In genomic region chr3:105912097-105912880, GRCm38 (mm10) we compare ENCODE assay signal across 22 mouse cellular contexts. TPM values are rescaled to one million over a fixed set of nuclear protein-coding genes. Genes with fewer than 3 reads are reported as not detected.
DNase-seq lines count a peak whose midpoint lies in the region; ATAC-seq and TF ChIP-seq lines count a peak whose summit lies in the region.
"Had no signal": no experiment of that assay in that cellular context is flagged by ENCODE, and none has a peak within 500 bp of the region (broad histone marks: within the 10 kb centered on the region; RNA-seq: fewer than 3 reads in every experiment).

No protein-coding gene starts in this region.

- no peak overlapping the region for H3K9ac ChIP-seq in MEL (ENCODE audit: control insufficient read depth, low read depth, low read length, poor library complexity, severe bottlenecking)
- no peak overlapping the region for H3K9ac ChIP-seq in hindbrain, postnatal 0 days (replicated peaks; ENCODE audit: low read length)
- H3K9ac ChIP-seq: embryonic facial prominence, embryonic 12.5 days; forebrain, embryonic 13.5 days; forebrain, embryonic 15.5 days; forebrain, postnatal 0 days had no signal

- no peaks in the 10 kb centered on the region for H3K9me3 ChIP-seq in MEL (replicated peaks; ENCODE audit: insufficient read depth, low read length)
- no peaks in the 10 kb centered on the region for H3K9me3 ChIP-seq in hindbrain, postnatal 0 days (ENCODE audit: low read length)
- H3K9me3 ChIP-seq: embryonic facial prominence, embryonic 10.5 days; embryonic facial prominence, embryonic 12.5 days; forebrain, embryonic 13.5 days; forebrain, embryonic 15.5 days had no signal

- H3K4me2 ChIP-seq in hindbrain, postnatal 0 days (ENCODE audit: low read depth, low read length), result no peak overlapping the region
- H3K4me2 ChIP-seq: embryonic facial prominence, embryonic 12.5 days; forebrain, embryonic 13.5 days; forebrain, embryonic 15.5 days had no signal

- TF ChIP-seq RAD21 in MEL (IDR thresholded peaks at IDR 0.05; ENCODE audit: low read depth, low read length), result no peak

- no peak for TF ChIP-seq CTCF in MEL (IDR thresholded peaks at IDR 0.05 in 2 of 3, conservative IDR thresholded peaks at IDR 0.05 in 1 of 3; ENCODE audit: control insufficient read depth in 1 of 3, insufficient read depth in 1 of 3, low read depth in 2 of 3, low read length in 3 of 3, poor library complexity in 1 of 3, severe bottlenecking in 1 of 3)
- no peak for TF ChIP-seq CTCF in hindbrain, postnatal 0 days (IDR thresholded peaks at IDR 0.05; ENCODE audit: low read depth)

- WGBS in hindbrain, postnatal 0 days, result 80% methylated on average over 9 of the region's 9 CpGs

- peak; percentile 27 for DNase-seq in adrenal gland, postnatal 14 days
- no peak for DNase-seq in adrenal gland, postnatal 10 days
- peak; percentile 60 for DNase-seq in MEL (ENCODE audit: low read depth, low spot score)
- DNase-seq in hindbrain, postnatal 0 days (ENCODE audit: low spot score), result no peak
- DNase-seq: adrenal gland, postnatal 25 days; cerebellum, adult 11-12 months; cerebellum, adult 2 months; cerebellum, adult 9-10 months; cerebellum, postnatal 10 days; cerebellum, postnatal 25 days; forebrain, postnatal 0 days had no signal

- TF ChIP-seq EP300 in MEL (IDR thresholded peaks at IDR 0.05; ENCODE audit: low read depth in 1 of 2, low read length in 2 of 2), result peak; percentile 44 to 69; a peak in 2 of 4 replicates

- peaks cover 0 to 46% of the 10 kb centered on the region in 2 experiments; a peak in 2 of 4 replicates for H3K36me3 ChIP-seq in MEL (ENCODE audit: control insufficient read depth in 1 of 2, insufficient read depth in 2 of 2, low read length in 2 of 2)
- no peaks in the 10 kb centered on the region for H3K36me3 ChIP-seq in hindbrain, postnatal 0 days (ENCODE audit: insufficient read depth, low read length)
- H3K36me3 ChIP-seq: embryonic facial prominence, embryonic 10.5 days; embryonic facial prominence, embryonic 12.5 days; forebrain, embryonic 15.5 days had no signal

- no peak overlapping the region for H3K4me3 ChIP-seq in MEL (ENCODE audit: control insufficient read depth in 1 of 2, insufficient read depth in 1 of 2, low read depth in 2 of 2, low read length in 2 of 2)
- no peak overlapping the region for H3K4me3 ChIP-seq in hindbrain, postnatal 0 days (ENCODE audit: low read length)
- H3K4me3 ChIP-seq: embryonic facial prominence, embryonic 10.5 days; embryonic facial prominence, embryonic 12.5 days; forebrain, embryonic 13.5 days; forebrain, embryonic 15.5 days had no signal

- 0 out of 2 replicates have a peak, but pooled peaks have one; percentile 20 for ATAC-seq in megakaryocyte-erythroid progenitor cell, adult 5-6 weeks (replicated peaks; ENCODE audit: low FRiP score, low TSS enrichment, poor library complexity, severe bottlenecking)
- no peak for ATAC-seq in hindbrain, postnatal 0 days
- ATAC-seq: activated CD4-positive, CD25-positive, alpha-beta regulatory T cell, adult 4 months; forebrain, embryonic 13.5 days; forebrain, embryonic 15.5 days; forebrain, postnatal 0 days; Patski had no signal

- no peak for TF ChIP-seq POLR2A in MEL (IDR thresholded peaks at IDR 0.05; ENCODE audit: control insufficient read depth in 1 of 2, insufficient read depth in 1 of 2, low read depth in 1 of 2, low read length in 2 of 2, poor library complexity in 1 of 2)

- H3K4me1 ChIP-seq in MEL (ENCODE audit: control insufficient read depth in 1 of 2, insufficient read depth in 2 of 2, low read length in 2 of 2), result peaks cover 30 to 50% of the 10 kb centered on the region in 2 experiments
- H3K4me1 ChIP-seq in hindbrain, postnatal 0 days (ENCODE audit: insufficient read depth, low read length), result no peaks in the 10 kb centered on the region
- H3K4me1 ChIP-seq: embryonic facial prominence, embryonic 12.5 days; forebrain, embryonic 15.5 days had no signal

- no peaks in the 10 kb centered on the region for H3K79me2 ChIP-seq in MEL (ENCODE audit: control insufficient read depth, insufficient read depth, low read length, poor library complexity)

- H3K27ac ChIP-seq in MEL (ENCODE audit: control insufficient read depth, low read depth, low read length), result no peak overlapping the region
- no peak overlapping the region for H3K27ac ChIP-seq in hindbrain, postnatal 0 days
- H3K27ac ChIP-seq: embryonic facial prominence, embryonic 10.5 days; embryonic facial prominence, embryonic 12.5 days; forebrain, embryonic 13.5 days; forebrain, embryonic 15.5 days had no signal

- no peaks in the 10 kb centered on the region for H3K27me3 ChIP-seq in MEL (ENCODE audit: control insufficient read depth in 1 of 2, insufficient read depth in 2 of 2, low read length in 2 of 2)
- H3K27me3 ChIP-seq in hindbrain, postnatal 0 days (ENCODE audit: insufficient read depth, low read length), result no peaks in the 10 kb centered on the region
- H3K27me3 ChIP-seq: embryonic facial prominence, embryonic 12.5 days; forebrain, embryonic 13.5 days; forebrain, embryonic 15.5 days had no signal

TF ChIP-seq in MEL, 35 proteins besides CTCF, POLR2A, EP300 and RAD21 (continues in another document):
- TF ChIP-seq CHD1 (IDR thresholded peaks at IDR 0.05; ENCODE audit: low read depth, low read length), result no peak
- no peak for TF ChIP-seq RCOR1 (IDR thresholded peaks at IDR 0.05; ENCODE audit: low read depth, low read length)
- TF ChIP-seq ZNF384 (IDR thresholded peaks at IDR 0.05; ENCODE audit: low read depth, low read length), result no peak
- no peak for TF ChIP-seq SMC3 (IDR thresholded peaks at IDR 0.05; ENCODE audit: low read depth, low read length)
- no peak for TF ChIP-seq CHD2 (IDR thresholded peaks at IDR 0.05; ENCODE audit: low read length)
- peak; percentile 82 for TF ChIP-seq MAX (IDR thresholded peaks at IDR 0.05; ENCODE audit: low read length)
- peak; percentile 62; the same call in 1 of the 2 replicates for TF ChIP-seq TCF12 (IDR thresholded peaks at IDR 0.05; ENCODE audit: low read depth, low read length)
- TF ChIP-seq UBTF (IDR thresholded peaks at IDR 0.05; ENCODE audit: borderline replicate concordance, insufficient read depth, low read depth, low read length), result no peak

RNA-seq across cellular contexts. Expression of gene I830077J02Rik, which starts 20.2 kb away (rescaled TPM):
- total RNA-seq in adrenal gland, postnatal 14 days (2021), result 1.5 and 1.9 TPM in 2 replicates
- total RNA-seq in adrenal gland, postnatal 10 days (2021), result 1 to 10 TPM; 1.6 TPM
- 2.8 and 5.9 TPM in 2 replicates for total RNA-seq in MEL (2012; rRNA removed)
- 1 to 10 TPM in 1 of 2 experiments, not detected in 1; 9.4 TPM for polyA plus RNA-seq in MEL (2012; ENCODE audit: insufficient read depth in 1 of 2, insufficient read length in 2 of 2, low read depth in 1 of 2, low replicate concordance in 2 of 2, missing spikeins in 1 of 2)
- 0.35 and 2.8 TPM in 2 replicates for total RNA-seq in megakaryocyte-erythroid progenitor cell, adult 5-6 weeks (2014; fragmentation: Nextera tagmentation)
- total RNA-seq in megakaryocyte-erythroid progenitor cell, adult 5-6 weeks (2017), result 0.52 and 8.0 TPM in 2 replicates
- 0.14 and 0.21 TPM in 2 replicates for total RNA-seq in hindbrain, postnatal 0 days (2014; rRNA removed)
- polyA plus RNA-seq in hindbrain, postnatal 0 days (2015; fragmentation: Nextera tagmentation; extraction: Ambion mirVana), result 0.39 and 0.41 TPM in 2 replicates

RNA-seq across cellular contexts. Expression of gene Tmigd3, which starts 41.6 kb away (rescaled TPM):
- 0.38 TPM in 1 of 2 replicates, not detected in the other for total RNA-seq in adrenal gland, postnatal 14 days (2021)
- total RNA-seq in adrenal gland, postnatal 10 days (2021), result under 1 TPM in 1 of 2 experiments, not detected in 1; 0.33 TPM
- 0.27 and 0.39 TPM in 2 replicates for total RNA-seq in MEL (2012; rRNA removed)
- polyA plus RNA-seq in MEL (2012; ENCODE audit: insufficient read depth in 1 of 2, insufficient read length in 2 of 2, low read depth in 1 of 2, low replicate concordance in 2 of 2, missing spikeins in 1 of 2), result under 1 TPM in 1 of 2 experiments, not detected in 1; 0.36 TPM
- total RNA-seq in megakaryocyte-erythroid progenitor cell, adult 5-6 weeks (2014; fragmentation: Nextera tagmentation), result not detected in 2 replicates
- not detected in 2 replicates for total RNA-seq in megakaryocyte-erythroid progenitor cell, adult 5-6 weeks (2017)
- not detected in 2 replicates for total RNA-seq in hindbrain, postnatal 0 days (2014; rRNA removed)
- not detected in 2 replicates for polyA plus RNA-seq in hindbrain, postnatal 0 days (2015; fragmentation: Nextera tagmentation; extraction: Ambion mirVana)
- total RNA-seq: adrenal gland, adult 18-20 months; adrenal gland, postnatal 25 days; ES-E14; forebrain, postnatal 0 days had no signal
- polyA plus RNA-seq: activated CD4-positive, CD25-positive, alpha-beta regulatory T cell, adult 4 months; C2C12; embryonic facial prominence, embryonic 10.5 days; embryonic facial prominence, embryonic 12.5 days; forebrain, embryonic 13.5 days; forebrain, postnatal 0 days; Patski had no signal

RNA-seq across cellular contexts. Expression of gene Adora3, which starts 41.6 kb away (rescaled TPM):
- 0.33 TPM in 1 of 2 replicates, not detected in the other for total RNA-seq in adrenal gland, postnatal 14 days (2021)
- total RNA-seq in adrenal gland, postnatal 10 days (2021), result under 1 TPM in 1 of 2 experiments, not detected in 1; 0.54 TPM
- 0.36 and 0.42 TPM in 2 replicates for total RNA-seq in MEL (2012; rRNA removed)
- under 1 TPM in 1 of 2 experiments, not detected in 1; 0.65 TPM for polyA plus RNA-seq in MEL (2012; ENCODE audit: insufficient read depth in 1 of 2, insufficient read length in 2 of 2, low read depth in 1 of 2, low replicate concordance in 2 of 2, missing spikeins in 1 of 2)
- total RNA-seq in megakaryocyte-erythroid progenitor cell, adult 5-6 weeks (2014; fragmentation: Nextera tagmentation), result not detected in 2 replicates
- total RNA-seq in megakaryocyte-erythroid progenitor cell, adult 5-6 weeks (2017), result not detected in 2 replicates
- 0.16 and 0.93 TPM in 2 replicates for total RNA-seq in hindbrain, postnatal 0 days (2014; rRNA removed)
- 0.18 and 0.32 TPM in 2 replicates for polyA plus RNA-seq in hindbrain, postnatal 0 days (2015; fragmentation: Nextera tagmentation; extraction: Ambion mirVana)
- total RNA-seq: adrenal gland, postnatal 25 days; ES-E14 had no signal
- polyA plus RNA-seq: C2C12; embryonic facial prominence, embryonic 10.5 days; forebrain, embryonic 11.5 days; Patski had no signal

RNA-seq across cellular contexts. Expression of gene Wdr77, which starts 46.9 kb away (rescaled TPM):
- 62.1 and 76.4 TPM in 2 replicates for total RNA-seq in adrenal gland, postnatal 14 days (2021)
- total RNA-seq in adrenal gland, postnatal 10 days (2021), result 10 to 100 TPM; 59.0 to 60.8 TPM
- 103 and 116 TPM in 2 replicates for total RNA-seq in MEL (2012; rRNA removed)
- polyA plus RNA-seq in MEL (2012; ENCODE audit: insufficient read depth in 1 of 2, insufficient read length in 2 of 2, low read depth in 1 of 2, low replicate concordance in 2 of 2, missing spikeins in 1 of 2), result 100 to 1,000 TPM in 1 of 2 experiments, not detected in 1; 204 TPM
- total RNA-seq in megakaryocyte-erythroid progenitor cell, adult 5-6 weeks (2014; fragmentation: Nextera tagmentation), result 77.7 and 84.6 TPM in 2 replicates
- total RNA-seq in megakaryocyte-erythroid progenitor cell, adult 5-6 weeks (2017), result 37.0 and 37.9 TPM in 2 replicates
- total RNA-seq in hindbrain, postnatal 0 days (2014; rRNA removed), result 66.7 and 70.7 TPM in 2 replicates
- 85.1 and 88.0 TPM in 2 replicates for polyA plus RNA-seq in hindbrain, postnatal 0 days (2015; fragmentation: Nextera tagmentation; extraction: Ambion mirVana)

RNA-seq across cellular contexts. Expression of gene Atp5f1, which starts 47.6 kb away (rescaled TPM):
- 478 and 481 TPM in 2 replicates for total RNA-seq in adrenal gland, postnatal 14 days (2021)
- total RNA-seq in adrenal gland, postnatal 10 days (2021), result 100 to 1,000 TPM; 533 to 569 TPM
- total RNA-seq in MEL (2012; rRNA removed), result 309 and 313 TPM in 2 replicates
- polyA plus RNA-seq in MEL (2012; ENCODE audit: insufficient read depth in 1 of 2, insufficient read length in 2 of 2, low read depth in 1 of 2, low replicate concordance in 2 of 2, missing spikeins in 1 of 2), result 100 to 1,000 TPM in 1 of 2 experiments, not detected in 1; 344 TPM
- total RNA-seq in megakaryocyte-erythroid progenitor cell, adult 5-6 weeks (2014; fragmentation: Nextera tagmentation), result 376 and 381 TPM in 2 replicates
- total RNA-seq in megakaryocyte-erythroid progenitor cell, adult 5-6 weeks (2017), result 527 and 581 TPM in 2 replicates
- total RNA-seq in hindbrain, postnatal 0 days (2014; rRNA removed), result 233 and 276 TPM in 2 replicates
- 607 and 619 TPM in 2 replicates for polyA plus RNA-seq in hindbrain, postnatal 0 days (2015; fragmentation: Nextera tagmentation; extraction: Ambion mirVana)

Comparison
In these comparisons a context has a peak if more than half of its experiments do, and no peak if none do; other contexts are left out.
1. DNase-seq: peak in adrenal gland, postnatal 14 days (single experiment) and MEL (single experiment); none in adrenal gland, postnatal 10 days (single experiment) and hindbrain, postnatal 0 days (single experiment).